In the genomic region with DNA sequence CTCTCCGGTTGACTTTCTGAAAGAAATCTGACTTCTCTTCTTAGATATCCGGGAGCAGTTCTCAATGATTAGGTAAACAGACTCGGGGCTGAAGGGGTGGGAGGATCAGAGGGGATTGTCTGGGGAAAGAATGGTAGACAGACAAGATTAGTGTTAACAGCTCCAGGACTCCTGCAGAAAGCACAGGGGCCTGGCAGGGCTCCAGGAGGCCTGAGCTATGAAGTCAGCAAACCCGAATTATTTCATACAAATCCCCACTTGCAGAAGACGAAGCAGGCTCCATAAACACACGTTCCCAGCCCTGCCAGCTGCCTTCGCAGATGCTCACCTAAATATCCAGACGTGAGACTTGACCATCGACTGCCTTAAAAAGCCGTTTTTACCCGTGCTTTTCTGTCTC, we compare ENCODE assay signal across 9 mouse cellular contexts.
DNase-seq lines count a peak whose midpoint lies in the region; ATAC-seq lines count a peak whose summit lies in the region.
"Had no signal": no experiment of that assay in that cellular context is flagged by ENCODE, and none has a peak within 500 bp of the region (broad histone marks: within the 10 kb centered on the region; RNA-seq: fewer than 3 reads in every experiment).

No protein-coding gene starts in this region.

- H3K36me3 ChIP-seq in heart, embryonic 14.5 days (ENCODE audit: control insufficient read depth, insufficient read depth, low read length), result no peaks in the 10 kb centered on the region
- no peaks in the 10 kb centered on the region for H3K36me3 ChIP-seq in lung, embryonic 16.5 days (ENCODE audit: control insufficient read depth, insufficient read depth, low read length)

- peak; percentile 54 for DNase-seq in adrenal gland, postnatal 25 days
- DNase-seq in adrenal gland, adult 8-10 months, result no peak
- DNase-seq in heart, adult 11 months, result no peak
- no peak for DNase-seq in lung, postnatal 25 days (ENCODE audit: low spot score)
- peak; percentile 50 for DNase-seq in heart, postnatal 4 days
- no peak for DNase-seq in urinary bladder, adult 2 months (ENCODE audit: low spot score)
- DNase-seq: kidney, adult 8-10 months had no signal

- H3K4me3 ChIP-seq in heart, embryonic 14.5 days (ENCODE audit: control insufficient read depth in 1 of 2, insufficient read depth in 1 of 2, low read depth in 1 of 2, low read length in 2 of 2), result no peak overlapping the region
- H3K4me3 ChIP-seq in lung, embryonic 16.5 days (ENCODE audit: low read length), result no peak overlapping the region

- peak overlapping the region; percentile 45 for H3K4me2 ChIP-seq in heart, embryonic 14.5 days (ENCODE audit: low read length)
- H3K4me2 ChIP-seq in lung, embryonic 16.5 days (ENCODE audit: low read depth, low read length), result peak overlapping the region; percentile 34

- no peaks in the 10 kb centered on the region for H3K9me3 ChIP-seq in heart, embryonic 14.5 days (ENCODE audit: control insufficient read depth, low read length)
- peaks cover 5% of the 10 kb centered on the region; the same call in 1 of the 2 replicates for H3K9me3 ChIP-seq in lung, embryonic 16.5 days (ENCODE audit: control insufficient read depth, low read length)

- H3K27ac ChIP-seq in heart, embryonic 14.5 days (replicated peaks in 1 of 2; ENCODE audit: control insufficient read depth in 1 of 2, insufficient read depth in 1 of 2, low read depth in 2 of 2, low read length in 2 of 2), result peak overlapping the region; percentile 34 to 53; a peak in 3 of 4 replicates
- H3K27ac ChIP-seq in lung, embryonic 16.5 days (ENCODE audit: low read length), result no peak overlapping the region

- no peak overlapping the region for H3K9ac ChIP-seq in heart, embryonic 14.5 days (ENCODE audit: low read length)
- no peak overlapping the region for H3K9ac ChIP-seq in lung, embryonic 16.5 days (ENCODE audit: low read length)

- no peak for ATAC-seq in heart, embryonic 14.5 days (ENCODE audit: insufficient number of reproducible peaks, insufficient read depth, low FRiP score, low read depth)
- peak; percentile 47 for ATAC-seq in lung, embryonic 16.5 days (ENCODE audit: low read depth)

- peaks cover 11 to 18% of the 10 kb centered on the region in 2 experiments for H3K4me1 ChIP-seq in heart, embryonic 14.5 days (ENCODE audit: control insufficient read depth in 2 of 2, insufficient read depth in 2 of 2, low read length in 2 of 2)
- peaks cover 13% of the 10 kb centered on the region for H3K4me1 ChIP-seq in lung, embryonic 16.5 days (replicated peaks; ENCODE audit: control insufficient read depth, insufficient read depth, low read length)

- 0 out of 2 replicates have a peak, but pooled peaks cover 3% of the 10 kb centered on the region for H3K27me3 ChIP-seq in heart, embryonic 14.5 days (ENCODE audit: control insufficient read depth, insufficient read depth, low read length)
- no peaks in the 10 kb centered on the region for H3K27me3 ChIP-seq in lung, embryonic 16.5 days (ENCODE audit: control insufficient read depth, insufficient read depth, low read depth, low read length)

- 14% methylated on average over 11 of the region's 11 CpGs for WGBS in heart, embryonic 14.5 days
- WGBS in lung, embryonic 16.5 days, result 7% methylated on average over 11 of the region's 11 CpGs

Comparison
In these comparisons a context has a peak if more than half of its experiments do, and no peak if none do; other contexts are left out.
1. DNase-seq: peak in adrenal gland, postnatal 25 days (single experiment) and heart, postnatal 4 days (single experiment); none in adrenal gland, adult 8-10 months (single experiment), heart, adult 11 months (single experiment), lung, postnatal 25 days (single experiment) and urinary bladder, adult 2 months (single experiment).